Mouse (Mus musculus): ENCODE measurements around the gene Erp27. TPM values are rescaled to one million over a fixed set of nuclear protein-coding genes. Genes with fewer than 3 reads are reported as not detected.
"Not testable (repeated sequence)": the region's sequence is repeated elsewhere in the genome, so short reads cannot be mapped to it uniquely, and the experiment has no call there.

Gene Erp27
- polyA plus RNA-seq (2012; fragmentation: generic; extraction: Trizol) = 0.05 TPM

DNA sequence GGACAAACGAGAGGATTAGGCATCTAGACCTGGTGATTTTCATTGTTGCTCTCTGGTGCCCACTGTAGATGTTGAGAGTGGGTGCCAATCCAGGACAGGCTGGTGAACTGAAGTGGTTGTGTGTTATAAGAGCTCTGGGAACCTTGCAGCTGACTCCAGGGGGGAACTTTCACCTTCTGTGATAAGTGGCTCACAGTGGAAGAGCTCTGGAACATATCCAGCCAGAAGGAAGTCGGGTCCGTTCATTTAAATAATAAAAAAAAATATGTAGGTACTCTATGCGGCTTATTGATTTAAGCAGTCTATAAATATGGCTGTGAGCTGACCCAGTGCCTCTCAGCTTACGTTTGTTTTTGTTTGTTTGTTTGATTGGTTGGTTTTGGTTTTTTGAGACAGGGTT, at the start of gene Erp27:
Gene Erp27 (minus strand): TSS at position 101 of the 400 bp plus-strand sequence.
- no peak within 1 kb of the TSS for H3K4me2 ChIP-seq (ENCODE audit: low read depth)
- H3K79me2 ChIP-seq (ENCODE audit: control insufficient read depth, insufficient read depth) = no peaks in the 10 kb centered on the region
- no peak within 1 kb of the TSS for H3ac ChIP-seq (ENCODE audit: control insufficient read depth, insufficient read length)
- no peaks in the 10 kb centered on the region for H3K27me3 ChIP-seq (ENCODE audit: control insufficient read depth, insufficient read depth, insufficient read length)
- no peaks in the 10 kb centered on the region for H3K36me3 ChIP-seq (ENCODE audit: control insufficient read depth, insufficient read depth)
- no peak for TF ChIP-seq POLR2A (IDR thresholded peaks at IDR 0.05; ENCODE audit: insufficient read length, low read depth)
- no peak for TF ChIP-seq MYOD1 (IDR thresholded peaks at IDR 0.05; ENCODE audit: control insufficient read depth in 1 of 3, insufficient read length in 2 of 3, low read depth in 2 of 3)
- no peak for TF ChIP-seq TCF12 (IDR thresholded peaks at IDR 0.05; ENCODE audit: insufficient read depth, poor library complexity, severe bottlenecking)
- no peak within 1 kb of the TSS for H3K4me3 ChIP-seq

DNA sequence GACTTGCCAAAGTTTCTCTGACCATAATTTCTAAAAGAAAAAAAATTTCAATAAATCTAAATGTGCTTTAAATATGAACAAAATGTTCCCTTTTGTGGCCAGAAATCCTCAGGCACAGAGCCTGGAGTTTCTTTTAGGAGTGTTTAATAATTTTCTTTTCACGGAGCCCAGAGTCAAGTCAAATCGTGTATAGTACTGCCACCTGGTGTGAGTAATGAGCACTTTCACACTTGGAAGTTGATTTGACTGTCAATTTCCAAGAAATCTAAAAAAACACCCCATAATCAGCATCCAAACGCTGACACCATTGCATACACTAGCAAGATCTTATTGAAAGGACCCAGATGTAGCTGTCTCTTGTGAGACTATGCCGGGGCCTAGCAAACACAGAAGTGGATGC, 46.9 kb upstream of the Erp27 start:
- H3K4me2 ChIP-seq (ENCODE audit: low read depth); H3K36me3 ChIP-seq (ENCODE audit: control insufficient read depth, insufficient read depth); H3ac ChIP-seq (ENCODE audit: control insufficient read depth, insufficient read length); H3K79me2 ChIP-seq (ENCODE audit: control insufficient read depth, insufficient read depth); H3K27me3 ChIP-seq (ENCODE audit: control insufficient read depth, insufficient read depth, insufficient read length); H3K4me3 ChIP-seq: not testable (repeated sequence)

DNA sequence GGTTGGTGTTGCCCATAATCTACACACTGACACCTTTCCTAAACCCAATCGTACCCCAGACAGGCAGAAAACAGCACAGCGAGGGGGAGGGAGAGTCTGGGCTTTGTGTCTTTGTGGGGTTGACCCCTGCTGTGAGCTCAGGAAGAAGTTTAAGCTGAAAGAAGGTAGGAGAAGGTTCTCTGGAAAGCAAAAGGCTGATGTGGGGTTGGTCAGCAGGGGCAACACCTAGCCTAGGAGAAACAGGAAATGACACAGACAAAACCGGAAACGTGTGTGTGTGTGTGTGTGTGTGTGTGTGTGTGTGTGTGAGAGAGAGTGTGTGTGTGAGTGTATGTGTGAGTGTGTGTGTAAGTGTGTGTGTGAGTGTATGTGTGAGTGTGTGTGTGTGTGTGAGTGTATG, 45.5 kb upstream of the Erp27 start:
- Histone ChIP-seq H3K4me3 (no peak overlapping the region), H3K4me2 (ENCODE audit: low read depth) (no peak overlapping the region), H3K27me3 (ENCODE audit: control insufficient read depth, insufficient read depth, insufficient read length) (no peaks in the 10 kb centered on the region), H3ac (ENCODE audit: control insufficient read depth, insufficient read length) (no peak overlapping the region), H3K79me2 (ENCODE audit: control insufficient read depth, insufficient read depth) (no peaks in the 10 kb centered on the region), H3K36me3 (ENCODE audit: control insufficient read depth, insufficient read depth) (no peaks in the 10 kb centered on the region)
- TF ChIP-seq MYOD1 (IDR thresholded peaks at IDR 0.05; ENCODE audit: control insufficient read depth in 1 of 3, insufficient read length in 2 of 3, low read depth in 2 of 3) (no peak), TCF12 (IDR thresholded peaks at IDR 0.05; ENCODE audit: insufficient read depth, poor library complexity, severe bottlenecking) (no peak), CEBPB (IDR thresholded peaks at IDR 0.05; ENCODE audit: insufficient read depth, poor library complexity, severe bottlenecking) (no peak), USF1 (IDR thresholded peaks at IDR 0.05; ENCODE audit: low read depth) (no peak)

- no peaks in the 10 kb centered on the region for H3K79me2 ChIP-seq (ENCODE audit: control insufficient read depth, insufficient read depth)
- H3K27me3 ChIP-seq (ENCODE audit: control insufficient read depth, insufficient read depth, insufficient read length) = no peaks in the 10 kb centered on the region
- H3K4me3 ChIP-seq = no peak overlapping the region
- H3ac ChIP-seq (ENCODE audit: control insufficient read depth, insufficient read length) = no peak overlapping the region
- no peak overlapping the region for H3K4me2 ChIP-seq (ENCODE audit: low read depth)
- no peak for TF ChIP-seq MYOG (IDR thresholded peaks at IDR 0.05; ENCODE audit: control insufficient read depth in 1 of 3, insufficient read depth in 1 of 3, insufficient read length in 2 of 3, low read depth in 2 of 3)
- TF ChIP-seq MAX (IDR thresholded peaks at IDR 0.05; ENCODE audit: low read depth) = no peak
- TF ChIP-seq TCF3 (IDR thresholded peaks at IDR 0.05; ENCODE audit: insufficient read length, low read depth) = no peak
- no peak for TF ChIP-seq POLR2AphosphoS2 (IDR thresholded peaks at IDR 0.05; ENCODE audit: insufficient read length, low read depth)
- TF ChIP-seq E2F4 (IDR thresholded peaks at IDR 0.05; ENCODE audit: insufficient read depth) = no peak
- TF ChIP-seq USF1 (IDR thresholded peaks at IDR 0.05; ENCODE audit: low read depth) = no peak
- no peak for TF ChIP-seq MYOD1 (IDR thresholded peaks at IDR 0.05; ENCODE audit: control insufficient read depth in 1 of 3, insufficient read length in 2 of 3, low read depth in 2 of 3)
- TF ChIP-seq POLR2A (IDR thresholded peaks at IDR 0.05; ENCODE audit: insufficient read length, low read depth) = no peak
- no peak for TF ChIP-seq REST (IDR thresholded peaks at IDR 0.05; ENCODE audit: insufficient read depth, insufficient read length)
- TF ChIP-seq CEBPB (IDR thresholded peaks at IDR 0.05; ENCODE audit: insufficient read depth, poor library complexity, severe bottlenecking) = no peak
- no peak for TF ChIP-seq SRF (IDR thresholded peaks at IDR 0.05; ENCODE audit: control insufficient read depth, insufficient read length, low read depth)
- no peak for TF ChIP-seq TCF12 (IDR thresholded peaks at IDR 0.05; ENCODE audit: insufficient read depth, poor library complexity, severe bottlenecking)
- no peaks in the 10 kb centered on the region for H3K36me3 ChIP-seq (ENCODE audit: control insufficient read depth, insufficient read depth)
These were observed 43.9 kb upstream of the Erp27 start for GRCm38 (mm10) chr6:136965912-136966311.

- Histone ChIP-seq H3K4me2 (ENCODE audit: low read depth) (no peak overlapping the region), H3K27me3 (ENCODE audit: control insufficient read depth, insufficient read depth, insufficient read length) (no peaks in the 10 kb centered on the region), H3K4me3 (no peak overlapping the region), H3ac (ENCODE audit: control insufficient read depth, insufficient read length) (no peak overlapping the region), H3K79me2 (ENCODE audit: control insufficient read depth, insufficient read depth) (no peaks in the 10 kb centered on the region), H3K36me3 (ENCODE audit: control insufficient read depth, insufficient read depth) (no peaks in the 10 kb centered on the region)
- TF ChIP-seq CEBPB (IDR thresholded peaks at IDR 0.05; ENCODE audit: insufficient read depth, poor library complexity, severe bottlenecking) (no peak), E2F4 (IDR thresholded peaks at IDR 0.05; ENCODE audit: insufficient read depth) (no peak), POLR2A (IDR thresholded peaks at IDR 0.05; ENCODE audit: insufficient read length, low read depth) (no peak), MAX (IDR thresholded peaks at IDR 0.05; ENCODE audit: low read depth) (no peak), POLR2AphosphoS2 (IDR thresholded peaks at IDR 0.05; ENCODE audit: insufficient read length, low read depth) (no peak), MYOG (IDR thresholded peaks at IDR 0.05; ENCODE audit: control insufficient read depth in 1 of 3, insufficient read depth in 1 of 3, insufficient read length in 2 of 3, low read depth in 2 of 3) (no peak), TCF3 (IDR thresholded peaks at IDR 0.05; ENCODE audit: insufficient read length, low read depth) (no peak)
These were observed 42.9 kb upstream of the Erp27 start for GRCm38 (mm10) chr6:136964609-136965510.

Data from myocyte (in vitro differentiated cells).